Mouse (Mus musculus) embryo, embryonic 11 days (tissue): ENCODE measurements at regions not wholly inside any gene's neighbourhood (a gene's known extent, or its start where the extent isn't known, plus 50 kb on each side); places are given as distances from the start of the nearest gene placed in this dataset.

Experiments
- DNase-seq: peaks from one replicate; pipeline ENCODE4 v3.0.0-alpha.2; 2015

DNA sequence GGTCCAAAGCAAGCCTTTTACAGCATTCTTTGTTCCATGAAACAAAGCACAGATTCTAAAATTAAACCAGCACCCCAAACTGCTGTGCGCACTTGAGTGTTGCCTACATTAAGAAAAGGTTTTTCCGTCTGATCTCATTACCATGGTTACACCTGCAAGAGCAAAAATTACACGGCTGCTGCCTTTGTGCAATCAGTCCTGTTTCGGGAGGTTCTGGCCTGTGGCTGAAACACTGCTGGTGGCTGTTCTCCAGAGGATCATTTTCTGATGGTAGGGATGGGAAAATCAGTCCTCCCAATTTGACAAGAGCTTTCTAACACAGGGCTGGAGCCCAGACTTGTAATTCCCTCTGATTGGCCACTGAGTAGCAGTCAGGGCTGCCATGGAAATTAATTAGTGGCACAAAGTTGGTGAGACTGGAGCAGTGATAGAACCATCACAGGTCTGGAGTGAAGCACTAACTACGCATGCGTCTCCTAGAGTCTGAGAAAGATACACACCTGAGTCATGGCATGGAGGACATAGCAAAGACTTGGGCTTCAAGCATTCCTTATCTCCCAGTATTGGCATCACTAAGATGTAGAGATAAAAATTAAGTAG is 114.8 kb upstream of the Fam49a start:
- no peak for DNase-seq

GRCm38 (mm10) chr12:12147847-12148246 is 114.1 kb upstream of the Fam49a start:
- DNase-seq = no peak

DNA sequence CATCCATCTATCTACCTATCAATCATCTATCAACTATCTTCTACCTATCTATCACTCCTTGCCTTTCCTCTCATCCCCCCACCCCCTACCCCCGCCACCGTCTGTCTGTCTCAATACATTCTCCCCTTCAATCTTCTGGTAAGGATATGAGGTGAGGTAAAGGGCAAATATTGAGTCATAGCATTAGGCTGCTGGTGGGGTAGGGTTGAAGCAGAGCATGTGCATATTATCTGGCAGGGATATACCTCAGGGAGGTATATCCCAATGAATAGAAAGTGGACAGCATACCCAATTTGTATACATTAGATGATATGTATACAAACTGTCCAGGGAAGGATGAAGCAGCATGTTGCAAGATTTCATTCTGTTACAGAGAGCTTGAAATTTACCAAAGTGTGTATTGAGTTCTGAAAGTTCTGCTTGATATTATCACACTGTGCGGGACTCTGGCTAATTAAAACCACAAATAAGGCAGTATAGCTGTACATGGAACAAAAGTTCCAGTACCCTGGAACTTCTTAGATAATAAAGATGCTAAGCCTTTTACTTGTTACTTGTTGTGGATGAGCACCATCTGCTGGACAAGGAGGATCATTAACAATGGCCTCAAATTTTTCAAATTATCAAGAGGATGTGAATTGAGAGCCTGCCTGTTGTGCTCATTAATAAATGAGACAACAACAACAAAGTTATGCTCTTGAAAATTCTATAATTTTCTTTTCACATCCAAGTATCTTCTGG is 113.1 kb upstream of the Fam49a start:
- DNase-seq = peak; percentile 67

GRCm38 (mm10) chr12:12164411-12164810 is 97.5 kb upstream of the Fam49a start:
- DNase-seq = no peak

DNA sequence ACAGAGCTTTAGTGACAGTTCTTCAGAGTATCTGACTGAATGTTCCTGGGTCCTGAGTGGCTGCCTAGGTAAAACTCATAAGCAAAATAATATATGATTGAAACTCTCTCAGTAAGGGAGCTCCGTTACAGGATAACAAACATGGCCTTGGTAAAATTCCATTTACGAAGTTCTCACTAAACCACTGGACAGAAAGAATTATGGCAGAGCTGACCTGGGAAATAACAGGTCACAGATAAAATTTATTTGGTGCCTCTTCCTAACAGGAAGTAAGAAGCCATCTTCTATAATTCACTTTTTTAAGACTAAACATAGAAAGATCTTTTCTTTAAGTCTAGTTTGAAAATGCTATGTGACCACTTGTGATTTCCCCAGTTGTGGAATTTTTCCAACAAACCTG is 91.4 kb upstream of the Fam49a start:
- no peak for DNase-seq

GRCm38 (mm10) chr12:12172087-12172823 is 89.7 kb upstream of the Fam49a start:
- no peak for DNase-seq

GRCm38 (mm10) chr12:12176331-12177263 is 85.3 kb upstream of the Fam49a start:
- peak; percentile 87 for DNase-seq

- peak; percentile 28 for DNase-seq
Measured at GRCm38 (mm10) chr12:12177264-12178043, 84.5 kb upstream of the Fam49a start.

- DNase-seq = no peak
Measured at GRCm38 (mm10) chr12:12178391-12178790, 83.5 kb upstream of the Fam49a start.

GRCm38 (mm10) chr12:12179292-12179865 is 82.6 kb upstream of the Fam49a start:
- peak; percentile 10 for DNase-seq

DNA sequence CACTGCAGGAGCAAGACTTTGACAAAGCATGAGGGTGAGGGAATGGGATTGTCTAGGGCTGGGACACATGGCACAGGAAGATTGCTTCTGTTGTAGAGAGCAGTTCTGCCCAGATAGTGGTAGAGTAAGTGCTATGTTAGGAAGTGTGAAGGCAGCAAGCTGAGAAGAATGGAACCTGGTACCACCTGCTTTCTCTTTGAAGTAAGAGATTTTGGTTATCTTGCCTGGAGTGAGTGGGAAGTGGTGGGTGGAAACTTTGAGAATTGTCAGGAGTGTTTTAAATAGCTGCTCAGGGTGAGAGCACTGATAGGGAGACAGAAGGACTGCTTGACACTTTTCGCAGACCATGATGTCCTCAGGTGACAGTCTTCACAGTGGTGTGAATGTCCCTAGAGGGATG is 81.0 kb upstream of the Fam49a start:
- DNase-seq = no peak

- DNase-seq = no peak
Measured at GRCm38 (mm10) chr12:12181686-12182085, 80.3 kb upstream of the Fam49a start.

- no peak for DNase-seq
Measured at GRCm38 (mm10) chr12:12186353-12186752, 75.6 kb upstream of the Fam49a start.

DNA sequence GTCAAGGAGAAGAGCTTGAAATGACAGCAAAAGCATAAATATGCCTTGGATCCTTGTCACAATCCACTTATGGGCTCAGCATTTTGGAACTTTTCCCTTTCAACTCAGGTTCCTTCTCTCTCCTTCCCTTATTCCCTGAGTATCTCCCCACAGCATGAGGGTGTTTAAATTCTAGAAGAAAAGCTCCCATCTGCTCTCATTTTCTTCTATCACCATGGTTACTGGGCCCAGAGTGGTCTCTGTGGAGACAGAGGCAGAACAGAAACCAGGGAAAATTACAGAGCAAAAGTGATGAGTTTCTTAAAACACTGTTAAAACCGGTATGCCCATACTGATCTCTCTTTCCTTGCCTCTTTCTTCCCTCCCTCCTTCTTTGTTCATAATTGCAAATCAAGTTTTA is 66.9 kb upstream of the Fam49a start:
- DNase-seq = no peak

- DNase-seq = no peak
Measured at GRCm38 (mm10) chr12:12196627-12197026, 65.3 kb upstream of the Fam49a start.

GRCm38 (mm10) chr12:12208216-12208615 is 53.7 kb upstream of the Fam49a start:
- DNase-seq = no peak
